Mouse (Mus musculus): ENCODE data around the gene P2rx7. TPM values are rescaled to one million over a fixed set of nuclear protein-coding genes. Genes with fewer than 3 reads are reported as not detected.
A peak's percentile ranks its signal among the peaks of the same experiment; 100 is the strongest.

Gene P2rx7
- total RNA-seq, 2 experiments from 2014 or later: 8.6 to 8.9 TPM

GRCm38 (mm10) chr5:122690486-122690885 is 46.8 kb downstream of the P2rx7 start:
- DNase-seq (ENCODE audit: low spot score in 2 of 2): no peak

- no peak for DNase-seq (ENCODE audit: low spot score in 2 of 2)
These were observed 49.9 kb downstream of the P2rx7 start for GRCm38 (mm10) chr5:122693431-122694207.

- no peak for DNase-seq (ENCODE audit: low spot score in 2 of 2)
These were observed 51.8 kb downstream of the P2rx7 start for GRCm38 (mm10) chr5:122695516-122695915.

DNA sequence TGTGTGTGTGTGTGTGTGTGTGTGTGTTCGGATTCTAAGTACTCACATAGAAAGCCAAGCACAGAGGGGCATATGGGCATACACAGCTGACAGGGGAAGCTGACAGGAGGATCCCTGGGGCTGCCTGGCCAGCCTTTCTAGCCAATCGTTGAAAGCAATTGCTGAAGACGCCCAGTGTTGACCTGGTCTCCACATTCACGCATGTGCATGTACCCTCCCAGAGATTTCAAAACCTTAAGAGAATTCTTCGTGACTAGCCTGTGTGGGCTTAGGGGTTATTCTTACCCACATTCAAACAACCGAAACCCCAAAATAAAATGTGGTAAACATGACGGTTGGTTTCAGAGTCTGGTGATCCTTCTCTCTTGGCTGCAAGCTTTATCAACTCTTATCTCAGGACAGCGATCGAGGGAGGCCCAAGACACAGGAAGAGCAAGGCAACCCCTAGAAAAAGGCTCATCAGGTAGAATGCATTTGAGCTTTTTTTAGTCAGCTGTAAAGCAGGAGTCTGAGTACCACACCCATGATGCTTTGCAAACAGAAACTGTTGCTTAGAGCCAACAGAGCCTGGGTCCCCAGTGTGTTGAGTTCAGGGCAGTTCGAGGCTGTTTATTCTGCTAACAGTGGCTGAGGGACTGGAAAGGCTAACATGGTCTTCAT is 54.5 kb downstream of the P2rx7 start:
- no peak for DNase-seq (ENCODE audit: low spot score in 2 of 2)

GRCm38 (mm10) chr5:122698701-122699060 is 55.0 kb downstream of the P2rx7 start:
- no peak for DNase-seq (ENCODE audit: low spot score in 2 of 2)

- DNase-seq (ENCODE audit: low spot score in 2 of 2): no peak
These were observed 56.6 kb downstream of the P2rx7 start for GRCm38 (mm10) chr5:122700109-122700836.

- DNase-seq (ENCODE audit: low spot score in 2 of 2): no peak
These were observed 57.1 kb downstream of the P2rx7 start for GRCm38 (mm10) chr5:122700837-122701212.

GRCm38 (mm10) chr5:122702156-122702555 is 58.4 kb downstream of the P2rx7 start:
- DNase-seq (ENCODE audit: low spot score in 2 of 2): no peak

DNA sequence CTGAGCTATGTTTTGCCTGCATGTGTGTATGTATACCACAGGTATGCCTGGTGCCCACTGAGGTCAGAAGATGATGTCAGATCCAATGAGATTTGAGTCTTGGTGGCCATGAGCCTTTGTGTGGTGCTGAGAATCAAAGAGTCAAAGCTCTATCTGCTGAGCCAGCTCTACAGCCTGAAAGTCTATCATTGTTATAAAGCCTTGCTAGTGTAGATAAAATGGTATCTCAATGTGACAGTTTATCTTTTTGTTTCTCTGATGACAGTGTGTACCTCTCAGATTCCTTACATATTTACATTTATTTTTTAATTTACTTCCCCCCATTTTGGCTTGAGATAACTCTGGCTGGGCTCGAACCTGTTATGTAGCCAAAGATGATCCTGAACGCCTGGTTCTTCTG is 59.9 kb downstream of the P2rx7 start:
- DNase-seq (ENCODE audit: low spot score in 2 of 2): no peak

GRCm38 (mm10) chr5:122704571-122704970 is 60.9 kb downstream of the P2rx7 start:
- DNase-seq (ENCODE audit: low spot score in 2 of 2): no peak

- no peak for DNase-seq (ENCODE audit: low spot score in 2 of 2)
These were observed 61.5 kb downstream of the P2rx7 start for GRCm38 (mm10) chr5:122705174-122705573.

GRCm38 (mm10) chr5:122706917-122707275 is 63.2 kb downstream of the P2rx7 start:
- DNase-seq (ENCODE audit: low spot score in 2 of 2): no peak

GRCm38 (mm10) chr5:122707276-122708181 is 63.8 kb downstream of the P2rx7 start, which contains the start of gene P2rx4:
TSS of gene P2rx4 (plus strand) at chr5:122707544.
- DNase-seq (ENCODE audit: low spot score in 2 of 2): peak; percentile 84 to 87

DNA sequence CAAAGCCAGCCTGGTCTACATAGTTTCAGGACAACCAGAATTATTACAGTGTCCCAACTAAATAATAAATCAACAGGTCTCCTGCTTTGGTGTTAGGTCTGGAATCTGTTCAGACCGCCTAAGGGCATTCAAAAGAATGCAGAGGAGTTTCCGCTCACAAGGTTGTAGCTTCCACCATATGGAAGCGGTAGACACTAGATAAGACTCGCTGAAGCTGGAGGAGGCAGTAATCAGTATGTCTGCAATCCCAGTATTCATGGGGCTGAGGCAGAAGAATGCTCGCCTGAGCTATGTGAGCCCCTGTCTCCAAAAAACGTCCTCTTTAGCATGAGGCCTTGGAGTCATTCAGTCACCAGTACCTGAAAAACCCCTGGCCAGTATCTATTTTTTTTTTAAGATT is 65.1 kb downstream of the P2rx7 start:
- DNase-seq (ENCODE audit: low spot score in 2 of 2): no peak

- DNase-seq (ENCODE audit: low spot score in 2 of 2): no peak
These were observed 72.0 kb downstream of the P2rx7 start for GRCm38 (mm10) chr5:122715723-122716122.

DNA sequence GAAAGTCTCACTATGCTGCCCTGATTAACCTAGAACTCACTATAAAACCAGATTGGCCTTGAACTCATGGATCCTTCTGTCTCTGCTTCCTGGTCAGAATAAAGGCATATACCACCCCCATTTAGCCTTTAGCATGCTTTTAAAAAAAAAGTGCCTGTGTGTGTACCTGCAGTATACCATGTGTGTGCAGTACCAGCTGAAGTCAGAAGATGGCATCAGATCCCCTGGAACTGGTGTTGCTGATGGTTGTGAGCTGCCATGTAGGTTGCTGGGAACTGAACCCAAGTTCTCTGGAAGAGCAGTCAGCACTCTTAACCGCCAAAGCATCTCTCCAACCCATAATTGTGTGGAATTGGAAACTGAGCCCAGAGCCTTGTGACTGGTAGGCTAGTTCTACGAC is 73.1 kb downstream of the P2rx7 start:
- DNase-seq (ENCODE audit: low spot score in 2 of 2): no peak

GRCm38 (mm10) chr5:122718400-122718799 is 74.7 kb downstream of the P2rx7 start:
- DNase-seq (ENCODE audit: low spot score in 2 of 2): no peak

GRCm38 (mm10) chr5:122719168-122719567 is 75.5 kb downstream of the P2rx7 start:
- no peak for DNase-seq (ENCODE audit: low spot score in 2 of 2)

DNA sequence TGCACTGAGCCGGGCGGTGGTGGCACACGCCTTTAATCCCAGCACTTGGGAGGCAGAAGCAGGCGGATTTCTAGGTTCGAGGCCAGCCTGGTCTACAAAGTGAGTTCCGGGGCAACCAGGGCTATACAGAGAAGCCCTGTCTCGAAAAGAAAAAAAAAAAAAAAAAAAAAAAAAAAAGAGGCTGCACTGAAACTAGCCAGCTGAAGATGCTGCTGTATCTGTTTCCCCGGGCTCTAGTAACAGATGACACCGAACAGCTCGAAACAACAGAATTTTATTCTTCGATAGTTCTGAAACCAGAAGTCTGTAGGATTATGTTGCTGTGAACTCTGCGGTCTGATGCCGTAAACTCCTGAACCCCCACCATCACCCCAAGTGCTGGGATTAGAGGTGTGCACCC is 81.7 kb downstream of the P2rx7 start:
- no peak for DNase-seq (ENCODE audit: low spot score in 2 of 2)

DNA sequence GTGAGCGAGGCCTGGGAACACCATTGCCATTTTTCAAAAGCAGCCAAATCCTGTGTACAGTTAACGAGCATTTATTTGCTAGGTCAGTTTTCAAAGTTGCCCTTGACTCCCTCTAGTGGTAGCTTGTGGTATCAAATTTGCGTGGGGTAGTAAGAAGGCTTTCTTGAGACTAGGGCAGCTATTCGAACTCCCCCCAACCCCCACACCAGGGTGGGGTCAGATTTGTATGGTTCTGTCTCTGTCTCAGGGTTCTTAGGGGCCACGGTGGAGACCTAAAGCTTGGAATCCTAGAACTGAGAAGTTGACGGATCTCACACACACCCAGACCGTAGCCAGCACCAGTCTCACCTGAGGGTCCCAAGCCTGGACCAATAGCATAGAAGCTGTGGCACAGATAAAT is 82.4 kb downstream of the P2rx7 start:
- peak; percentile 76 to 81 for DNase-seq (ENCODE audit: low spot score in 2 of 2)

- no peak for DNase-seq (ENCODE audit: low spot score in 2 of 2)
These were observed 82.9 kb downstream of the P2rx7 start for GRCm38 (mm10) chr5:122726595-122726994.
